Mouse (Mus musculus) neural tube, embryonic 11.5 days (tissue): ENCODE data around the gene Gapdh. TPM values are rescaled to one million over a fixed set of nuclear protein-coding genes. Genes with fewer than 3 reads are reported as not detected.

ENCODE experiments used
- ATAC-seq: fragments of 200-750 bp; cut with Nextera tagmentation; 2 replicates; pipeline ENCODE4 v1.8.0; 2017; ENCODE audit warnings: moderate number of reproducible peaks, mild to moderate bottlenecking, moderate TSS enrichment, moderate library complexity; ENCODE audit not compliant: insufficient read depth, low FRiP score, low TSS enrichment
- DNase-seq: peaks from one replicate; pipeline ENCODE4 v3.0.0-alpha.2; 2015; ENCODE audit warnings: low spot score
- H3K27ac ChIP-seq: fragments of 300-500 bp; sonication (generic); 2 replicates; pipeline ENCODE4 v1.5.1; 2014; ENCODE audit warnings: low read depth, mild to moderate bottlenecking, low read length
- H3K27me3 ChIP-seq: fragments of 300-500 bp; sonication (generic); 2 replicates; pipeline ENCODE4 v1.6.1; 2014; ENCODE audit warnings: mild to moderate bottlenecking, low read length, mixed read lengths; ENCODE audit not compliant: control insufficient read depth, insufficient read depth
- H3K36me3 ChIP-seq: fragments of 300-500 bp; sonication (generic); 2 replicates; pipeline ENCODE4 v1.6.1; 2014; ENCODE audit warnings: mild to moderate bottlenecking, low read length, moderate library complexity, mixed read lengths; ENCODE audit not compliant: control insufficient read depth, insufficient read depth
- H3K4me1 ChIP-seq: fragments of 300-500 bp; sonication (generic); 2 replicates; pipeline ENCODE4 v1.6.1; 2014; ENCODE audit warnings: low read length, mixed read lengths; ENCODE audit not compliant: control insufficient read depth, insufficient read depth
- H3K4me2 ChIP-seq: fragments of 300-500 bp; sonication (generic); 2 replicates; pipeline ENCODE4 v1.6.1; 2014; ENCODE audit warnings: low read depth, mild to moderate bottlenecking, moderate library complexity
- H3K4me3 ChIP-seq: fragments of 300-500 bp; sonication (generic); 2 replicates; pipeline ENCODE4 v1.5.1; 2014; ENCODE audit warnings: low read depth, low read length
- H3K9ac ChIP-seq: fragments of 300-500 bp; sonication (generic); 2 replicates; pipeline ENCODE4 v1.6.1; 2014; ENCODE audit warnings: mild to moderate bottlenecking, low read length
- H3K9me3 ChIP-seq: fragments of 300-500 bp; sonication (generic); 2 replicates; pipeline ENCODE4 v1.6.1; 2016; ENCODE audit warnings: low read length; ENCODE audit not compliant: control insufficient read depth
- WGBS: fragments of 180-500 bp; shearing (Covaris S2); extraction: QIAGEN DNeasy Blood & Tissue Kit; methylation state at CpG from one replicate; pipeline ENCODE4 v1.1.7; 2014; 5-methylcytosine and 5-hydroxymethylcytosine counted together
- polyA plus RNA-seq: library from polyadenylated mRNA; unstranded; fragments of >200 nt; fragmentation: Nextera tagmentation; extraction: Ambion mirVana; gene quantifications from 2 replicates; pipeline ENCODE4 v1.2.1, GENCODE M21; 2014

Gene Gapdh
- polyA plus RNA-seq, 1 experiment from 2014 or later: 2,338 TPM

DNA sequence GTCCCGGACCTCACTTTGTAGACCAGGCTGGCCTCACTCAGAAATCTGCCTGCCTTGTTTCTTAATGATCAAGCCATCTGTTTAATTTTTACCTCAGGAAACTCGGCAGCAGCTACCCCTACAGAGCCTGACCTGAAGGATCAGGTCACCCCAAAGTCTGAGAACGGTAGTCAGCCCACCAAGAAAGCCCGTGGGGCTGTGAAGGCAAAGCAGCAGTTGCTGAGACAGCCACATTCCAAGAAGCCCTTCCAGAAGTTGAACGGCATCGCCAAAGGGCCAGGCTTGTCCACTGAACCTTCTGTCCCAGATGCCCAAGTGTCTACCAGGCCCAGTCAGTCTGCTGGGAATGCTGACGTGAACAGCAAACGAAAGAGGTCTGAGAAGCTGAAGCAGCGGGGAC lies 22.4 kb downstream of the Gapdh start:
- H3K36me3 ChIP-seq: peaks cover 30% of the 10 kb centered on the region
- no peaks in the 10 kb centered on the region for H3K27me3 ChIP-seq
- no peaks in the 10 kb centered on the region for H3K9me3 ChIP-seq
- WGBS: 85% methylated on average over 9 of the region's 9 CpGs
- no peak overlapping the region for H3K4me2 ChIP-seq
- H3K9ac ChIP-seq: no peak overlapping the region
- no peak overlapping the region for H3K4me3 ChIP-seq
- peaks cover 33% of the 10 kb centered on the region for H3K4me1 ChIP-seq
- ATAC-seq (no peak), DNase-seq (no peak)
- H3K27ac ChIP-seq: no peak overlapping the region

DNA sequence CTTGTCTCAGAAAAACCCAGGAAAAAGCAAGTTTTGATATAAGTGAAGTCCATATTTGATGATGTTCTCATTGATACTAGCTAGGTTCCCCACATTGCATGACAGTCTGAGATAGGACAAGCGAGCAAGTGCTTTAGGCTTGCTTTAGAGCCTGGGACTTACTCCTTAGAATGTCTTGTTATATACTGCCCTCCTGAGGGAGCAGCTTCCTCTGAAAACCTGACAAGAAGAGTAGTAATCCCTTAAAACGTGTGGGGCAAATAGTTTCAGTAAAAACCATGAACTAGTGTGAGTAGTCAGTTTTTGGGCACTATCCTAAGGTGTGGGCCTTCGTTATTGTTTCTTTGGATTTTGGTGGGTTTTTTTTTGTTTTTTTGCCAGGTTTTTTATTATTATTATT lies 23.1 kb downstream of the Gapdh start:
- 87% methylated on average over 3 of the region's 3 CpGs for WGBS
- no peaks in the 10 kb centered on the region for H3K9me3 ChIP-seq
- H3K9ac ChIP-seq: no peak overlapping the region
- peaks cover 28% of the 10 kb centered on the region for H3K36me3 ChIP-seq
- no peak for ATAC-seq
- H3K4me3 ChIP-seq: no peak overlapping the region
- H3K27ac ChIP-seq: no peak overlapping the region
- peaks cover 27% of the 10 kb centered on the region for H3K4me1 ChIP-seq
- no peak overlapping the region for H3K4me2 ChIP-seq
- H3K27me3 ChIP-seq: no peaks in the 10 kb centered on the region
- no peak for DNase-seq

DNA sequence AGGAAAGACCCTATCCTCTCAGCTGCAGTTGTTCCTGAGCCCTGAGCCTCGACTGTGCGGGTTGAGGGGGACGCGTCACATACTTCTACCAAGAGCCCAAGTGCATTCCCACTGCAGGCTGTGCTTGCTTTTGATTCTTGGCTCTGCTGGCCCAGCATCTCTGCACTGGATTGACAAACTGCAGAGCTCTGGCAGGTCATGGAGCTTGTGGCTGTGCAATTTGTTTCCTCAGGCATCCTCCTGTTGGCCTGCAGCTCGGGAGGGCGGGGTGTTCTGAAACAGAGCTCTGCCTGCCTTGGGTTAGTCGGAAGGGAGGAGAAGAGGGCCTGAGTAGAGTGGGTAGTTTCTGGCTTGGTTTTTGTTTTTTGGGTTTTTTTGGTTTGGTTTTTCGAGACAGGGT lies 23.8 kb downstream of the Gapdh start:
- peaks cover 25% of the 10 kb centered on the region for H3K4me1 ChIP-seq
- ATAC-seq (no peak), DNase-seq (no peak)
- H3K36me3 ChIP-seq: peaks cover 31% of the 10 kb centered on the region
- H3K4me3 ChIP-seq: no peak overlapping the region
- no peaks in the 10 kb centered on the region for H3K27me3 ChIP-seq
- 91% methylated on average over 8 of the region's 8 CpGs for WGBS
- H3K4me2 ChIP-seq: no peak overlapping the region
- no peaks in the 10 kb centered on the region for H3K9me3 ChIP-seq
- H3K27ac ChIP-seq: no peak overlapping the region
- no peak overlapping the region for H3K9ac ChIP-seq

DNA sequence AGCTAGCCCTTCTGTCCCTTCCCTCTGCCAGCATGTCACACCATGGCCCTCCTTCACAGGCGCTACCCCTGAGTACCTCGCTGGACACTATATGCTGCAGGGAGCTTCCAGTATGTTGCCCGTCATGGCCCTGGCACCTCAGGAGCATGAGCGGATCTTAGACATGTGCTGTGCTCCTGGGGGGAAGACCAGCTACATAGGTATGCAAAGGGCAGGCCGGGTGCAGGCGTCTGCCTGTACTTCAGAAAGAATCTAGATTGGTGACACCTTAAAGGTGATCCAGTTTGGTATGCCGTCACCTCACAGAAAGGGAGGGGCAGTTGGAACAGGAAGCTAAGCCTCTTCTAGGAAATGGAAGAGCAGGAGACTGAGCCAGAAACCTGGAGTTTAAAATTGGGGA lies 26.5 kb downstream of the Gapdh start:
- Histone ChIP-seq H3K9ac (no peak overlapping the region), H3K27ac (no peak overlapping the region), H3K4me3 (no peak overlapping the region), H3K27me3 (no peaks in the 10 kb centered on the region), H3K4me1 (peaks cover 3% of the 10 kb centered on the region; the same call in 1 of the 2 replicates), H3K36me3 (peaks cover 41% of the 10 kb centered on the region), H3K9me3 (no peaks in the 10 kb centered on the region), H3K4me2 (no peak overlapping the region)
- no peak for ATAC-seq
- 94% methylated on average over 7 of the region's 7 CpGs for WGBS
- no peak for DNase-seq

DNA sequence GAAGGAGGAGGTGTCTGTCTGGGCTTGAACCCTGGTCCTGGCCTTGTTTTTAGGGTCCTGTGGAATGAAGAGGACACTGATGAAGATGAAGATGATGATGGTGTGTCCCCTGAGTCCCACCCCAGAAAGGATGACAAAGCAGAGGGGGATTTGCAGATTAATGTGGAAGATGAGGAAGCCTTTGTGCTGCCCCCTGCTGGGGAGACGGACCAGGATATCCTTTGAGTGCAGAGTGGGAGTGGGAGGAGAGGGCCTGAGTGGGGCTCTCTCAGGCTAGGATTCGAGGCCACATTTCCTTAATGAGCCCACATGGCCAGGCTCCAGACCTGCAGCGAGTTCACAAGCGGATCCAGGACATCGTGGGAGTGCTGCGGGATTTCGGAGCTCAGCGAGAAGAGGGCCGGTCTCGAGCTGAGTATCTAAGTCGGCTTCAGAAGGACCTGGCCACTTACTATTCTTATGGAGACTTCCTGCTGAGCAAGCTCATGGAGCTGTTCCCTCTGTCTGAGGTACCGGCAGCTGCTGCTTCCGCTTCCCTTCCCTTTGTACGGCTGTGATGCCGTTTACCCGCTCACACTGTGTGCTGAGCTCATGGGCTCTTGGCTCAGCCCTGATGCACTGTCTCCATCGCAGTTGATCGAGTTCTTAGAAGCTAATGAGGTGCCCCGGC lies 29.1 kb downstream of the Gapdh start:
- H3K4me3 ChIP-seq: no peak overlapping the region
- no peak overlapping the region for H3K4me2 ChIP-seq
- no peaks in the 10 kb centered on the region for H3K27me3 ChIP-seq
- H3K9ac ChIP-seq: no peak overlapping the region
- 92% methylated on average over 19 of the region's 19 CpGs for WGBS
- H3K4me1 ChIP-seq: peaks cover 3% of the 10 kb centered on the region; the same call in 1 of the 2 replicates
- DNase-seq (no peak), ATAC-seq (no peak)
- peaks cover 39% of the 10 kb centered on the region for H3K36me3 ChIP-seq
- H3K27ac ChIP-seq: no peak overlapping the region
- no peaks in the 10 kb centered on the region for H3K9me3 ChIP-seq

DNA sequence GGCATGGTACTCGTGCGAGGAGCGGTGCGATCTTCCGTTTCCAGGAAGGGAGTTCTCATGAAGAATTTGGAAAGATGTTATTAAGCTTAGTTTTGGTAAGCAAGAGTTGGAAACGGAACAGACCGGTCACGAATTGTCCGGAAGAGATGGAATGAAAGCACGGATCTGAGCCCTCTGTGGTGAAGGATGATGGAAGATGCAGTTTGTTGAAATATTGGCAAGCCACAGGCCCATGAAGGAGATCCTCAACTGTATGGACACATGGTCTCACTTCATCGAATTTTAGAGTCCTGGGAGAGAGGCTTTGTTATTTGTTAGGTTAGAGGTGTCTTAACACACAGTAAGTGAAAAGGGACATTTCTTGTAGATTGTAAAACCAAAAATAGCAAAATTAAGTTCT lies 33.8 kb downstream of the Gapdh start:
- Histone ChIP-seq H3K4me1 (peaks cover 7% of the 10 kb centered on the region), H3K27me3 (no peaks in the 10 kb centered on the region), H3K9me3 (no peaks in the 10 kb centered on the region), H3K4me3 (peak overlapping the region; percentile 90), H3K4me2 (peak overlapping the region; percentile 84), H3K27ac (no peak overlapping the region), H3K9ac (peak overlapping the region; percentile 80), H3K36me3 (peaks cover 22% of the 10 kb centered on the region)
- no peak for ATAC-seq
- no peak for DNase-seq
- 8% methylated on average over 11 of the region's 11 CpGs for WGBS

DNA sequence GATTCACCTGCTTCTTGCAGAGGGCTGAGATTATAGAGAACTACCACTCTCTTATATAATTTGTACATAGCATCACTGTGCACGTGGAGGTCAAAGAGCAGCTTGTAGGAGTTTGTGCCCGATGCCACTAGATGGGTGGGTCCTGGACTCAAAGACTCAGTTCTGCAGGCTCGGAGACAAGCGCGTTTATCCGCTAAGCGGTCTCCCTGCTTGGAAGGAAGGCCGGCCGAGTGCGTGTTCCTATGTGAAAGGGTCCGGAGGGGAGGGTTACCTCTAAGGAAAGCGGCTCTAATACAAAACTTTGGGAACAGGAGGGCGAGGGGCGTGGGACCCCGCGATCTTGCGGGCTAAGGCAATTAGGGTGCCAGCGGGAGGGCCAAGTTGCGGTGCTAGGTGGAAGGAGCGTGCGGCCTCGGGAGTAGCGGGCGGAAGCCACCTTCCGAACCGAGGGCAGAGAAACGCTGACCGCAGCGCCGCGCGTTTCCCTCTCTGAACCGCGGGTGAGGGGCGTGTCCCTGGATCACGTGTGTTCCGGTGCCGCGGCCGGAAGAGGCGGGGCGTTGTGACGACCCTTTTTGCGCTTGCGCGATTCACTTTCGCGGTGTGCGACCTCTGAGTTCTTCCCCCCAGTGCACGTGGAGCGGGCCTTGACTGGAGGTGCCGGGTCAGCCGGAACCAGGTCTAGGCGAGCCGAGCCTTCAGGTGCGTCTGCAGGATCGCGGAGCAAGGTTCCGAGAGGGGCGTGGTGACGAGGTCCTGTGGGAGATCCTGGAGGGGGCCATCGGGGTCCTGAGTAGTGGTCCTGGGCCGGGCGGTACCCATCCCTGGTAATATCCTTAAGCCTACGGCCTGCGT lies 34.7 kb downstream of the Gapdh start, which contains the start of gene Nop2:
TSS of gene Nop2 (plus strand) at position 608 of the 855 bp plus-strand sequence.
- no peaks in the 10 kb centered on the region for H3K9me3 ChIP-seq
- H3K9ac ChIP-seq: peak within 1 kb of the TSS; percentile 80
- DNase-seq (peak; percentile 96), ATAC-seq (peak; percentile 94)
- peak within 1 kb of the TSS; percentile 90 for H3K4me3 ChIP-seq
- H3K27me3 ChIP-seq: no peaks in the 10 kb centered on the region
- under 1% methylated on average over 66 of the region's 66 CpGs for WGBS
- peak within 1 kb of the TSS; percentile 58 for H3K27ac ChIP-seq
- peaks cover 22% of the 10 kb centered on the region for H3K36me3 ChIP-seq
- H3K4me1 ChIP-seq: peaks cover 7% of the 10 kb centered on the region
- peak within 1 kb of the TSS; percentile 84 for H3K4me2 ChIP-seq

DNA sequence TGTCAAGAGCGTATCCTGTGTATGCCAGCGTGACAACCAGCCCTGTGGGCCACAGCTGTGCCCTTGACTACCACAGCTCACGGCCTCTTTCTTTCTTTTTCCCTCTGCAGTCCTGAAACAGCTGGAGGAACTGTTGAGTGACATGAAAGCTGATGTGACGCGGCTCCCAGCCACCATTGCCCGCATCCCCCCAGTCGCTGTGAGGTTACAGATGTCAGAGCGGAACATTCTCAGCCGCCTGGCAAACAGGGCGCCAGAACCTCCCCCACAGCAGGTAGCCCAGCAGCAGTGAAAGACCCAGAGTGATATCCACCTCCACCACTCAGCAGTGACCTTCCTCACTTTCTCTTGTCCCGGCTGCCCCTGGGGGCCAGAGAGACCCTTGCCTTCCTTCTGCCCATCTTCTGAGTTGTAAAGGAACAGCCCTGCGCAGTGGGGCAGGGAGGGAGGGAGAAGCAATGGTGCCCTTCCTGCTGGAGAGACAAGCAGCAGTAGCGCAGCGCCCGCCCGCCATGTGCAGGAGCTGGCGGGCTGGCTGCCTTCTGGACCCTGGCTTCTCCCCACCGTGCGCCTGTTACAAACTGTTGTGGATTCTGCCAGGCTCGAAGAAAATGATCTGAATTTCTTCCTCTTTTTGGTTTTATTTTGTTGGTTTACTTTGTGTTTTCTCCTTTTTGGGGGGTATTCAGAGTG lies 36.4 kb downstream of the Gapdh start:
- no peak overlapping the region for H3K4me3 ChIP-seq
- no peaks in the 10 kb centered on the region for H3K27me3 ChIP-seq
- DNase-seq (no peak), ATAC-seq (no peak)
- peaks cover 24% of the 10 kb centered on the region for H3K36me3 ChIP-seq
- H3K27ac ChIP-seq: no peak overlapping the region
- no peak overlapping the region for H3K4me2 ChIP-seq
- WGBS: 88% methylated on average over 20 of the region's 20 CpGs
- no peak overlapping the region for H3K9ac ChIP-seq
- H3K9me3 ChIP-seq: no peaks in the 10 kb centered on the region
- peaks cover 7% of the 10 kb centered on the region for H3K4me1 ChIP-seq
